Mouse (Mus musculus): ENCODE data around the gene Bik. TPM values are rescaled to one million over a fixed set of nuclear protein-coding genes. Genes with fewer than 3 reads are reported as not detected.

Gene Bik
- polyA plus RNA-seq, 1 experiment from 2014 or later: 4.6 TPM

- TF ChIP-seq CTCF (IDR thresholded peaks at IDR 0.05; ENCODE audit: low read depth): no peak
- H3K4me1 ChIP-seq (replicated peaks; ENCODE audit: control insufficient read depth, insufficient read depth, low read length): no peaks in the 10 kb centered on the region
- peak; percentile 78 for ATAC-seq
Measured at GRCm38 (mm10) chr15:83534960-83535889, 8.6 kb downstream of the Bik start.

GRCm38 (mm10) chr15:83535890-83536231 is 9.2 kb downstream of the Bik start:
- Histone ChIP-seq H3K36me3 (ENCODE audit: control insufficient read depth, insufficient read depth) (no peaks in the 10 kb centered on the region), H3K27ac (ENCODE audit: low read depth, low read length) (no peak overlapping the region), H3K4me3 (ENCODE audit: low read depth, low read length) (no peak overlapping the region), H3K4me1 (replicated peaks; ENCODE audit: control insufficient read depth, insufficient read depth, low read length) (no peaks in the 10 kb centered on the region), H3K9me3 (ENCODE audit: control insufficient read depth) (no peaks in the 10 kb centered on the region), H3K4me2 (replicated peaks; ENCODE audit: low read depth) (no peak overlapping the region; the same call in 1 of the 2 replicates), H3K27me3 (replicated peaks; ENCODE audit: control insufficient read depth, insufficient read depth, low read length) (no peaks in the 10 kb centered on the region), H3K9ac (ENCODE audit: low read depth, low read length) (no peak overlapping the region)
- WGBS: 62% methylated on average over 6 of the region's 6 CpGs
- ATAC-seq: no peak
- no peak for TF ChIP-seq CTCF (IDR thresholded peaks at IDR 0.05; ENCODE audit: low read depth)

More at GRCm38 (mm10) chr15:83534960-83535889, 8.6 kb downstream of the Bik start:
- no peak overlapping the region; the same call in 1 of the 2 replicates for H3K27ac ChIP-seq (ENCODE audit: low read depth, low read length)
- H3K27me3 ChIP-seq (replicated peaks; ENCODE audit: control insufficient read depth, insufficient read depth, low read length): no peaks in the 10 kb centered on the region
- no peaks in the 10 kb centered on the region for H3K9me3 ChIP-seq (ENCODE audit: control insufficient read depth)
- no peak overlapping the region for H3K9ac ChIP-seq (ENCODE audit: low read depth, low read length)
- WGBS: 39% methylated on average over 17 of the region's 17 CpGs
- H3K4me2 ChIP-seq (replicated peaks; ENCODE audit: low read depth): no peak overlapping the region; the same call in 1 of the 2 replicates
- no peak overlapping the region for H3K4me3 ChIP-seq (ENCODE audit: low read depth, low read length)
- no peaks in the 10 kb centered on the region for H3K36me3 ChIP-seq (ENCODE audit: control insufficient read depth, insufficient read depth)

GRCm38 (mm10) chr15:83538855-83539254 is 12.2 kb downstream of the Bik start:
- no peak for TF ChIP-seq CTCF (IDR thresholded peaks at IDR 0.05; ENCODE audit: low read depth)
- no peak for ATAC-seq

GRCm38 (mm10) chr15:83539905-83540304 is 13.2 kb downstream of the Bik start:
- TF ChIP-seq CTCF (IDR thresholded peaks at IDR 0.05; ENCODE audit: low read depth): no peak
- no peaks in the 10 kb centered on the region for H3K9me3 ChIP-seq (ENCODE audit: control insufficient read depth)
- H3K4me2 ChIP-seq (replicated peaks; ENCODE audit: low read depth): no peak overlapping the region
- H3K36me3 ChIP-seq (ENCODE audit: control insufficient read depth, insufficient read depth): no peaks in the 10 kb centered on the region; the same call in 1 of the 2 replicates
- no peak for ATAC-seq
- H3K27ac ChIP-seq (ENCODE audit: low read depth, low read length): no peak overlapping the region
- no peaks in the 10 kb centered on the region for H3K27me3 ChIP-seq (replicated peaks; ENCODE audit: control insufficient read depth, insufficient read depth, low read length)
- H3K4me1 ChIP-seq (replicated peaks; ENCODE audit: control insufficient read depth, insufficient read depth, low read length): no peaks in the 10 kb centered on the region
- no peak overlapping the region for H3K4me3 ChIP-seq (ENCODE audit: low read depth, low read length)
- no peak overlapping the region for H3K9ac ChIP-seq (ENCODE audit: low read depth, low read length)
- 51% methylated on average over 4 of the region's 4 CpGs for WGBS

More at GRCm38 (mm10) chr15:83538855-83539254, 12.2 kb downstream of the Bik start:
- Histone ChIP-seq H3K9ac (ENCODE audit: low read depth, low read length) (no peak overlapping the region), H3K9me3 (ENCODE audit: control insufficient read depth) (no peaks in the 10 kb centered on the region), H3K36me3 (ENCODE audit: control insufficient read depth, insufficient read depth) (no peaks in the 10 kb centered on the region; the same call in 1 of the 2 replicates), H3K4me3 (ENCODE audit: low read depth, low read length) (no peak overlapping the region), H3K27me3 (replicated peaks; ENCODE audit: control insufficient read depth, insufficient read depth, low read length) (no peaks in the 10 kb centered on the region), H3K4me1 (replicated peaks; ENCODE audit: control insufficient read depth, insufficient read depth, low read length) (no peaks in the 10 kb centered on the region), H3K27ac (ENCODE audit: low read depth, low read length) (no peak overlapping the region), H3K4me2 (replicated peaks; ENCODE audit: low read depth) (no peak overlapping the region)
- 95% methylated on average over 2 of the region's 2 CpGs for WGBS

- 73% methylated on average over 9 of the region's 9 CpGs for WGBS
- no peak overlapping the region for H3K4me2 ChIP-seq (replicated peaks; ENCODE audit: low read depth)
- no peak for ATAC-seq
Measured at GRCm38 (mm10) chr15:83541647-83542287, 15.1 kb downstream of the Bik start.

GRCm38 (mm10) chr15:83546029-83546428 is 19.4 kb downstream of the Bik start:
- ATAC-seq: no peak; the same call in 1 of the 2 replicates
- Histone ChIP-seq H3K27me3 (replicated peaks; ENCODE audit: control insufficient read depth, insufficient read depth, low read length) (no peaks in the 10 kb centered on the region), H3K4me2 (replicated peaks; ENCODE audit: low read depth) (no peak overlapping the region), H3K9ac (ENCODE audit: low read depth, low read length) (no peak overlapping the region), H3K9me3 (ENCODE audit: control insufficient read depth) (no peaks in the 10 kb centered on the region), H3K36me3 (ENCODE audit: control insufficient read depth, insufficient read depth) (peaks cover 56% of the 10 kb centered on the region), H3K4me1 (replicated peaks; ENCODE audit: control insufficient read depth, insufficient read depth, low read length) (no peaks in the 10 kb centered on the region), H3K27ac (ENCODE audit: low read depth, low read length) (no peak overlapping the region; the same call in 1 of the 2 replicates), H3K4me3 (ENCODE audit: low read depth, low read length) (no peak overlapping the region)
- WGBS: 88% methylated on average over 7 of the region's 7 CpGs
- no peak for TF ChIP-seq CTCF (IDR thresholded peaks at IDR 0.05; ENCODE audit: low read depth)

More at GRCm38 (mm10) chr15:83541647-83542287, 15.1 kb downstream of the Bik start:
- Histone ChIP-seq H3K4me3 (ENCODE audit: low read depth, low read length) (no peak overlapping the region), H3K27me3 (replicated peaks; ENCODE audit: control insufficient read depth, insufficient read depth, low read length) (no peaks in the 10 kb centered on the region), H3K4me1 (replicated peaks; ENCODE audit: control insufficient read depth, insufficient read depth, low read length) (no peaks in the 10 kb centered on the region), H3K36me3 (ENCODE audit: control insufficient read depth, insufficient read depth) (peaks cover 17% of the 10 kb centered on the region), H3K9ac (ENCODE audit: low read depth, low read length) (no peak overlapping the region), H3K9me3 (ENCODE audit: control insufficient read depth) (no peaks in the 10 kb centered on the region), H3K27ac (ENCODE audit: low read depth, low read length) (no peak overlapping the region)
- no peak for TF ChIP-seq CTCF (IDR thresholded peaks at IDR 0.05; ENCODE audit: low read depth)

Data from intestine, postnatal 0 days (tissue).